Mouse (Mus musculus): ENCODE data around the gene Psg26.
"Not testable (repeated sequence)": the region's sequence is repeated elsewhere in the genome, so short reads cannot be mapped to it uniquely, and the experiment has no call there.

Psg26 gene

DNA sequence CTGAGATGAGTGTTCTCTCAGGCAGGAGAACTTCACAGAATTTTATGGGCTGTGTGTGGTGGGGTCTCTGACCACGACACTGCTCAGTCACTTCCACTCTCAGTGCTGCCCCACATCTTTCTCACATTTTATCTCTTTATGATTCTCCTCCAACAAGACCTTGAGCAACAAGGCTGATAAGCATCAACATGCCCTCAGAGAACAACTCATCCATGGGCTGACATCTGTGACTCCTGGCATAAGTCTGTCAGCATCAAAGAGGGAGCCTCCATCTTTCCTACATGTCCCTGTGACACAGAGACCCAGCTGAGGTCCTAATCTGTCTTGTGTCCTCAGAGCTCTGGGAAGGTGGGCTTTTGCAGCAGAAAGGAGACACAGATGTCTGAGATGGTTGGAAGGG lies at the start of gene Psg26:
Gene Psg26 (minus strand): TSS at position 101 of the 400 bp plus-strand sequence.
- no peak for DNase-seq (ENCODE audit: low spot score)

DNA sequence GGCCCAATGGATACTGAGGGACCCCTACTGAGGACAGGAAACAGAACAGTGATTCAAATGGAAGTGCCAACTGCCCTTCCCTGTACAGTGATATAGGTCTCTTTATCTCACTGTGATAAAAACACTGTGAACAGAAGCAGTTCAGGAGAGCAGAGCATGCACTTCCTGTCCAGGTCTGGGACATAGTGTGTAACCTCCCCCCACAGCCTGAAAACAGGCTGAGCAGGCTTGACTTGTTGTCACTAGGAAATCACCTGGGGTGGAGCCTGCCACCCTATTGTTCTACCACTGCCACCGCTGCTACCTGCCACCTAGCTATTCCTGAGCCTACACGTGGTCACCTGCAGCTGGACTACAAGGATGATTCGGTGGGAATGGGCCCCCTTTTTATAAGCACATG lies 49.4 kb upstream of the Psg26 start:
- no peak for DNase-seq (ENCODE audit: low spot score)

DNA sequence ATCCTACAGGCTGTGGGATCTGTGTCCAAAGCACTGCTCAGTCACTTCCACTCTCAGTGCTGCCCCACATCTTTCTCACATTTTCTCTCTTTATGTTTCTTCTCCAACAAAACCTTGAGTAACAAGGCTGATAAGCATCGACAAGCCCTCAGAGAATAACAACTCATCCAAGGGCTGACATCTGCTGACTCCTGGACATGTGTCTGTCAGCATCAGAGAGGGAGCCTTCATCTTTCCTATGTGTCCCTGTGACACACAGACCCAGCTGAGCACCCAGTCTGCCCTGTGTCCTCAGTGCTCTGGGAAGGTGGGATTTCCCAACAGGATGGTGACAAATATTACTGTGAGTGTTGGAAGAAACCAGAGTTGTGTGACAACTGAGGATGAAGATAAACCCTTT lies 48.2 kb upstream of the Psg26 start, which contains the start of gene Psg25:
Gene Psg25 (minus strand): TSS at position 101 of the 400 bp plus-strand sequence.
- DNase-seq (ENCODE audit: low spot score), result no peak

DNA sequence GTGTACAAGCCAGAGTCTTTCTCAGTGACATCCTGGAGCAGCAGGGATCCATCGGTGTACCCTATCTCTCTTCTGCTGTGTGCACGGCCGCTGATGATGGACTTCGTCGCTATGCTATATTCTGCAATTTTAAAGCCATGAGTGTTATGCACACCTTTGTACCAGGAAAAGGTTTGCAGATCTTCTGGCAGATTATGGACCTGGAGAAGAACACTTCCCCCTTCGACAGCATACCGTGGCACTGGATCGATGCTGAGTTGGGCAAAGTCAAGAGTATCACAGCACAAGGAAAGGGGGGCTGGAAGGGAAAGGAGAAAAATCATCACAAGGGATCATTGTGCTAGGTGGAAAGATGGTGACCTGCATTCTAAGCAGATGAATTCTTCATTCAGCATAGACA lies 40.7 kb upstream of the Psg26 start:
- no peak for DNase-seq (ENCODE audit: low spot score)

DNA sequence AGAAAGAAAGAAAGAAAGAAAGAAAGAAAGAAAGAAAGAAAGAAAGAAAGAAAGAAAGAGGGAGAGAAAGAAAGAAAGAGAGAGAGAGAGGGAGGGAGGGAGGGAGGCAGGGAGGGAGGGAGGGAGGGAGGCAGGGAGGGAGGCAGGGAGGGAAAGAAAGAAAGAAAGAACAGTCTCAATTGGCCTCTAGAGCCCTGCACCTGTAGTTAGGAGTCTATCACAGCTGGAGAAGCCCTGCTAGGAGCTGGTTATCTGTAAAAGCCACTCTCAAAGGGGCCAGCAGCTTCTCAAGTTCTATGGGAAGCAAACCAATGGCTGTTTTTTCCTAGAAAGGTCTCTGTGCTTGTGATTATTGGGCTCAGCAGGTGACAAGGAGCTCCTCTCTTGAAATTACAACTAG lies 28.9 kb upstream of the Psg26 start:
- DNase-seq (ENCODE audit: low spot score), result not testable (repeated sequence)

DNA sequence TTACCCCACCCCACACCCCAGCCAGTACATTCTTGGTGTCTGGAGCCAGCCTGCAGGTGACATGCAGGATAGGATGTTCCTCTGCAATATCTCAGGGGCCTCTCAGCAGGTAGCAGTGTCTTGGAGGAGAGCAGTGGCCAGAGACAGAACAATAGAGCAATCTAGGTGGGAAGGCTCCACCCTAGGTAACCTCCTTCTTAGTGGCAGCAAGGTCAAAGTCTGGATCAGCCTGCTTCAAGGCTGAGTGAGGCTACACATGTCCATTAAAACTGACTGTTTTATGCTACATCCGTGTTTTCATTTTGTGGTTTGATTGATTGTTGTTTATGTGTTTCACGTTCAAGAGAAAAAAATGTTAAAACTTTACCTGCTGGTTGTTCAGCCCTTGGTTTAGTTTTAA lies 28.4 kb upstream of the Psg26 start:
- DNase-seq (ENCODE audit: low spot score), result not testable (repeated sequence)

DNA sequence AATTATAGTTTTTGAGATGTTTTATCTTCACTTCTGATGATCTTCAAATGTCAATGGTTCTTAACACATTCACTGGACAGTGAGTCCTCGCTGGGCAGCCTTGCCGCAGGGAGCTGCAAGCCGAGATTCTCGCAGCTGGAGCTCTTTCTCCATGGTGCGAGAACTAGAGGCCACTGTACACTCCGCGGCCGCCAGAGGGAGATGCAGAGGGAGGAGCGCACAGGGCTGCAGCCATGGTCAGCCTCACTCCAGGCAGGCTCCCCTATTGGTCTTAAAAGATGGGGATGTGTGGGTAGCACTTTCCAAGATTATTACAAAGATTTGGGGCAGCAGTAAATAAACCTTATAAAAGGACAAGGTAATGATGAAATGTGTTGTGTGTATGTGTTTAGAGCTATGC lies 27.5 kb upstream of the Psg26 start:
- DNase-seq (ENCODE audit: low spot score), result no peak

DNA sequence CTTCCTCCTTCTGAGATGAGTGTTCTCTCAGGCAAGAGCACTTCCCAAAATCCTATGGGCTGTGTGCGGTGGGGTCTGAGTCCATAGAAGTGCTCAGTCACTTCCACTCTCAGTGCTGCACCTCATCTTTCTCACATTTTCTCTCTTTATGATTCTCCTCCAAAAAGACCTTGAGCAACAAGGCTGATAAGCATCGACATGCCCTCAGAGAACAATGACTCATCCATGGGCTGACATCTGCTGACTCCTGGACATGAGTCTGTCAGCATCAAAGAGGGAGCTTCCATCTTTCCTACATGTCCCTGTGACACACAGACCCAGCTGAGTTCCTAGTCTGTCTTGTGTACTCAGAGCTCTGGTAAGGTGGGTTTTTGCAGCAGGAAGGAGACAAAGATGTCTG lies 52.0 kb downstream of the Psg26 start, which contains the start of gene Psg28:
Gene Psg28 (minus strand): TSS at position 101 of the 400 bp plus-strand sequence.
- DNase-seq (ENCODE audit: low spot score), result not testable (repeated sequence)

Data from spleen, adult 12 weeks (tissue).